Mouse (Mus musculus): ENCODE data around the gene Olfr550. TPM values are rescaled to one million over a fixed set of nuclear protein-coding genes. Genes with fewer than 3 reads are reported as not detected.

Olfr550 gene
- total RNA-seq (2014; rRNA removed) (not detected in 2 replicates), polyA plus RNA-seq (2015; fragmentation: Nextera tagmentation; extraction: Ambion mirVana) (not detected in 2 replicates)

DNA sequence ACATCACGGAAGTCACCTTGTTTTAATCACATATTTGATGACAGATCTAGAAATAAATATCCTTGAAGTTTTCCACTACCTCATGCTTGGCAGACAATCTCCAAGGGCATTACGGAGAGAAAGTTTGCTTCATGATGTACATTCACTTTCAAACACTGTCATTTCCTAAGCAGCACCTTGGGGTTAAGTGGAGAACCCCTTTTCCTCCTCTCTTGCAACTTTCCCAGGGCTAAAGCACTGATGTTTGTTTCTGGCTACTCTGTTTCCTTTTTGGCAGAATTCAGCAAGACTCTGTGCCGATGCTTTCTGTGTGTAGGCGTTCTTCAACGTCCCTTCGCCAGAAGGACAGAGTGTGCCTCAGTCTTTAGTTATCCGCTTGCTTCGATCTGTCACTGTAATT lies at the start of gene Olfr550:
Gene Olfr550, plus strand, starts transcription at position 301 of the 400 bp plus-strand sequence.
- H3K4me3 ChIP-seq (ENCODE audit: low read depth, low read length) = no peak within 1 kb of the TSS
- ATAC-seq = no peak
- WGBS = 92% methylated on average over 8 of the region's 8 CpGs

DNA sequence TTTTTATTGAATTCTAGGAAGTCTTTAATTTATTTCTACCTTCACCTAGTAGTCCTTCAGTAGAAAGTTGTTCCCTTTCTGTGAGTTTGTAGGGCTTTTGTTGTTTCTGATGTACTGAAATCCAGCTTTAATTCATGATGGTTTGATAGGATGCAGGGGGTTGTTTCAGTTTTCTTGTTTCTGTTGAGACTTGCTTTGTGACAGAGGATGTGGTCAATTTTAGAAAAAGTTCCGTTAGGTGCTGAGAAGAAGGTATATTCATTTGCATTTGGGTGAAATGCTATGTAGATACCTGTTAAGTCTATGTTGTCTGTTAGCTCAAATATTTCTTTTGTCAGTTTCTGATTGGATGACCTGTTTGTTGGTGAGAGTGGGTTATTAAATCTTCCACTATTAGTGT lies 42.2 kb upstream of the Olfr550 start:
- TF ChIP-seq CTCF (IDR thresholded peaks at IDR 0.05; ENCODE audit: low read depth) = no peak
- no peaks in the 10 kb centered on the region for H3K4me1 ChIP-seq (ENCODE audit: insufficient read depth)
- WGBS = 86% methylated on average over 1 of the region's 1 CpGs
- no peak overlapping the region for H3K4me3 ChIP-seq (ENCODE audit: low read depth, low read length)
- H3K36me3 ChIP-seq (ENCODE audit: insufficient read depth) = no peaks in the 10 kb centered on the region
- H3K9me3 ChIP-seq (ENCODE audit: low read length) = no peaks in the 10 kb centered on the region
- no peak overlapping the region for H3K4me2 ChIP-seq (ENCODE audit: low read depth)
- no peak overlapping the region for H3K27ac ChIP-seq (ENCODE audit: low read depth, low read length)
- no peak for DNase-seq
- no peak overlapping the region for H3K9ac ChIP-seq
- ATAC-seq = no peak
- no peaks in the 10 kb centered on the region for H3K27me3 ChIP-seq (ENCODE audit: insufficient read depth, low read length)

More for the DNA sequence above, at the start of gene Olfr550:
- no peaks in the 10 kb centered on the region for H3K36me3 ChIP-seq (ENCODE audit: insufficient read depth)
- no peak for DNase-seq
- H3K27me3 ChIP-seq (ENCODE audit: insufficient read depth, low read length) = no peaks in the 10 kb centered on the region
- H3K4me1 ChIP-seq (ENCODE audit: insufficient read depth) = no peaks in the 10 kb centered on the region
- no peak within 1 kb of the TSS for H3K9ac ChIP-seq
- no peaks in the 10 kb centered on the region for H3K9me3 ChIP-seq (ENCODE audit: low read length)
- H3K27ac ChIP-seq (ENCODE audit: low read depth, low read length) = no peak within 1 kb of the TSS
- H3K4me2 ChIP-seq (ENCODE audit: low read depth) = no peak within 1 kb of the TSS
- no peak for TF ChIP-seq CTCF (IDR thresholded peaks at IDR 0.05; ENCODE audit: low read depth)

DNA sequence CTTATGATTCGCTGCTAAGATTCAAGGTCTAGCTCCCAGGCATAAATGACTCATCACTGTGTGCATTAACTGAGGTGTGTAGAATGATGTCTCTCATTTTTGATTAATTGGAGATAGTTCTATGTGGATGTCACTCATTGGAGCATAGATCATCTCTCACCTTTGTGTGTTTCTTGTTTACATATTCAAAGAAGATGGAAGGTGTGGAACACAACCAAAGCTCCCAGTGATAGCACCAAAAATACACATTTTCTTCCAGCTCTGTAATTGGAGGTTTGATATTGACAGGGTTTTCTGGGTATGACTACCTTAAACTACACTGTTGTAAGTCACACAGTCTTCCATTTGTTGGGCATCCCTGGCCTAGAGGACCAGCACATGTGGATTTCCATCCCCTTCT lies 36.8 kb upstream of the Olfr550 start, which contains the start of gene Olfr547:
Gene Olfr547, plus strand, starts transcription at position 301 of the 400 bp plus-strand sequence.
- TF ChIP-seq CTCF (IDR thresholded peaks at IDR 0.05; ENCODE audit: low read depth) = no peak
- WGBS = 75% methylated on average over 1 of the region's 1 CpGs

DNA sequence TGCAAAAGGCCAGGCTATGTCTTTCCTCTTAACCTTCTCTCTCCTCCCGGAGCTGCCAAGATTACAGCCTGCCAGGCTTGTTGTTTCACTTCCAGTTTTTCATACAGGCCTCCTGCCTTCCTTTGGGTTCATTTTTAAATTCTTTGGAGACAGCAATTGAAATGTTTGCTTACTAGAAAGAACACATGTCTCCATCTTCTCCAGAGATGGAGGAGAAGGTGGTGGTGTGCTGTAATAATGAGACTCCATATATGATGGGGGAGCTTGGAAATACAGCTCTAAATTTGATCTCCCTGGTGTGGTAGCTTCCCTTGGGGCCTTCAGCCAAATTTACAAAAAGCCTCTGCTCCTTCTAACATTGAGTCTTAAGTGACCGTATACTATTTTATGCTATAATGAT lies 30.6 kb upstream of the Olfr550 start, which contains the start of gene Olfr548-ps1:
Gene Olfr548-ps1, plus strand, starts transcription at position 301 of the 400 bp plus-strand sequence.
- no peaks in the 10 kb centered on the region for H3K27me3 ChIP-seq (ENCODE audit: insufficient read depth, low read length)
- TF ChIP-seq CTCF (IDR thresholded peaks at IDR 0.05; ENCODE audit: low read depth) = no peak
- no peak within 1 kb of the TSS for H3K4me3 ChIP-seq (ENCODE audit: low read depth, low read length)
- 89% methylated on average over 2 of the region's 2 CpGs for WGBS
- H3K4me1 ChIP-seq (ENCODE audit: insufficient read depth) = no peaks in the 10 kb centered on the region
- H3K4me2 ChIP-seq (ENCODE audit: low read depth) = no peak within 1 kb of the TSS
- H3K27ac ChIP-seq (ENCODE audit: low read depth, low read length) = no peak within 1 kb of the TSS
- H3K9me3 ChIP-seq (ENCODE audit: low read length) = no peaks in the 10 kb centered on the region
- no peaks in the 10 kb centered on the region for H3K36me3 ChIP-seq (ENCODE audit: insufficient read depth)
- no peak for ATAC-seq
- no peak within 1 kb of the TSS for H3K9ac ChIP-seq
- no peak for DNase-seq

More for the DNA sequence above, 36.8 kb upstream of the Olfr550 start, which contains the start of gene Olfr547:
- no peaks in the 10 kb centered on the region for H3K36me3 ChIP-seq (ENCODE audit: insufficient read depth)
- H3K9me3 ChIP-seq (ENCODE audit: low read length) = no peaks in the 10 kb centered on the region
- H3K4me2 ChIP-seq (ENCODE audit: low read depth) = no peak within 1 kb of the TSS
- H3K27ac ChIP-seq (ENCODE audit: low read depth, low read length) = no peak within 1 kb of the TSS
- no peak within 1 kb of the TSS for H3K9ac ChIP-seq
- no peaks in the 10 kb centered on the region for H3K4me1 ChIP-seq (ENCODE audit: insufficient read depth)
- no peak for ATAC-seq
- no peaks in the 10 kb centered on the region for H3K27me3 ChIP-seq (ENCODE audit: insufficient read depth, low read length)
- no peak within 1 kb of the TSS for H3K4me3 ChIP-seq (ENCODE audit: low read depth, low read length)
- DNase-seq = no peak

DNA sequence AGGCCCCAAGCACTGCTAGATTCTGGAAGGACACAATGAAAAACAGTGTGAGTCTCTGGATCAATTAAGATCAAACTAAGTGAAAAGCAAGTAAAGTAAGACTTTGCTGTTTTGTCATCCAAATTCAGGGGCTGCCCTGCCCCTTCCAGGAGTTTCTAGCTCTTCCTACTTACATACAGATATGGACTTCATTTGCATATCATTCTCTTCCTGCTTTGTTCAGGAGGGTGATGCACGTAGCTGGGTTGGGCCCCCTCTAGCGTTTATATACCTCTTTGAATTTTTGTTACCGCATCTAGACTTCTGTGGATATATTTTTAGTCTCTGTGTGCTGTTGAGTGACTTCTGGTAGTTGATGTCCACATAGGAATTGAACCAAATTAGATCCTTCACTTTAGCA lies 30.0 kb upstream of the Olfr550 start:
- Histone ChIP-seq H3K4me3 (ENCODE audit: low read depth, low read length) (no peak overlapping the region), H3K4me1 (ENCODE audit: insufficient read depth) (no peaks in the 10 kb centered on the region), H3K4me2 (ENCODE audit: low read depth) (no peak overlapping the region), H3K36me3 (ENCODE audit: insufficient read depth) (no peaks in the 10 kb centered on the region), H3K9ac (no peak overlapping the region), H3K27ac (ENCODE audit: low read depth, low read length) (no peak overlapping the region), H3K27me3 (ENCODE audit: insufficient read depth, low read length) (no peaks in the 10 kb centered on the region), H3K9me3 (ENCODE audit: low read length) (no peaks in the 10 kb centered on the region)
- TF ChIP-seq CTCF (IDR thresholded peaks at IDR 0.05; ENCODE audit: low read depth) = no peak
- WGBS = 55% methylated on average over 3 of the region's 3 CpGs
- DNase-seq (no peak), ATAC-seq (no peak)

DNA sequence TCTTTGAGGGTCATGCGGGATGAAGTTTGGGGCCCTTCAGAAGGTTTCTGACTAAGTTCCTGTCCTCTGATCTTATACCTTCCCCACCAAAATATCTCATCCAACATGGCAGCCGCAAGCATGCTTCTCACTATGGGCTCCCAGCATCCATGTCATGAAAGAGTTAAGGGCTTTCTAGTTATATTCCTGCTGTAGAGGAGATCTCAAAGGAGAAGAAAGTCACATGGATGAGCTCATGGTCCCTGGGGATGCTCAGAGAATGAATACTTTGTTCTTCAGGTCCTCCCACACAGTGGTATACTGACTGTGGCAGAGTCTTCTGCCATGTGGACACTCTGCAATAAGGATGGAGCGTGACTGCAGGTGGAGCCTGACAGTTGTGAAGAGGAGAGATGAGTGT lies 21.7 kb upstream of the Olfr550 start, which contains the start of gene Olfr549:
Gene Olfr549, plus strand, starts transcription at position 301 of the 400 bp plus-strand sequence.
- no peak within 1 kb of the TSS for H3K9ac ChIP-seq
- H3K4me3 ChIP-seq (ENCODE audit: low read depth, low read length) = no peak within 1 kb of the TSS
- H3K27ac ChIP-seq (ENCODE audit: low read depth, low read length) = no peak within 1 kb of the TSS
- no peaks in the 10 kb centered on the region for H3K4me1 ChIP-seq (ENCODE audit: insufficient read depth)
- no peak for TF ChIP-seq CTCF (IDR thresholded peaks at IDR 0.05; ENCODE audit: low read depth)
- no peak within 1 kb of the TSS for H3K4me2 ChIP-seq (ENCODE audit: low read depth)
- H3K9me3 ChIP-seq (ENCODE audit: low read length) = no peaks in the 10 kb centered on the region
- no peak for DNase-seq
- no peak for ATAC-seq
- H3K27me3 ChIP-seq (ENCODE audit: insufficient read depth, low read length) = no peaks in the 10 kb centered on the region
- 93% methylated on average over 3 of the region's 3 CpGs for WGBS
- no peaks in the 10 kb centered on the region for H3K36me3 ChIP-seq (ENCODE audit: insufficient read depth)

DNA sequence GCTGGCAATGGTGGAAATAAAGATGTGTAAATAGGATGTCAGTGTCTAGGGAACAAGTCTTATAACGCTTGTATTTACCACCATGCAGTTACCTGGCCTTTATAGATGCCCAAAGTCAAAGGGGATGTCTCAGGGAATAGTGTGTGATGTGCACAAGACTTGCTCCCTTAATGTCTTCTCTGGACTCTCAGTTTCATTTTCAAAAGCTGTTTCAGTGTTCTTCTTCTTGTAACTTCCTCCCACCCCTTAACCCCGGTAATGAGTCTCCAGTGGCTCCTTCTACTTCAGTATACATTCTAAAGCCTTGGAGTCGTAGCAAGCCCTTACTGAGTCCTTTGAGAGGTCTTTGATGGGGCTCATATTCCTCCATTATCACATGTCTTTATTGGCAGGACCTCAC lies 18.0 kb upstream of the Olfr550 start:
- Histone ChIP-seq H3K9me3 (ENCODE audit: low read length) (no peaks in the 10 kb centered on the region), H3K4me2 (ENCODE audit: low read depth) (no peak overlapping the region), H3K27ac (ENCODE audit: low read depth, low read length) (no peak overlapping the region), H3K9ac (no peak overlapping the region), H3K27me3 (ENCODE audit: insufficient read depth, low read length) (no peaks in the 10 kb centered on the region), H3K4me3 (ENCODE audit: low read depth, low read length) (no peak overlapping the region), H3K36me3 (ENCODE audit: insufficient read depth) (no peaks in the 10 kb centered on the region), H3K4me1 (ENCODE audit: insufficient read depth) (no peaks in the 10 kb centered on the region)
- TF ChIP-seq CTCF (IDR thresholded peaks at IDR 0.05; ENCODE audit: low read depth) = no peak
- WGBS = 79% methylated on average over 3 of the region's 3 CpGs
- DNase-seq (no peak), ATAC-seq (no peak)

All from forebrain, postnatal 0 days (tissue).